Mouse (Mus musculus) lung, postnatal 10 days (tissue): ENCODE measurements around the gene Hnrnpab.

Experiments
- DNase-seq: peaks from one replicate; pipeline ENCODE4 v3.0.0; 2021

The Hnrnpab gene

DNA sequence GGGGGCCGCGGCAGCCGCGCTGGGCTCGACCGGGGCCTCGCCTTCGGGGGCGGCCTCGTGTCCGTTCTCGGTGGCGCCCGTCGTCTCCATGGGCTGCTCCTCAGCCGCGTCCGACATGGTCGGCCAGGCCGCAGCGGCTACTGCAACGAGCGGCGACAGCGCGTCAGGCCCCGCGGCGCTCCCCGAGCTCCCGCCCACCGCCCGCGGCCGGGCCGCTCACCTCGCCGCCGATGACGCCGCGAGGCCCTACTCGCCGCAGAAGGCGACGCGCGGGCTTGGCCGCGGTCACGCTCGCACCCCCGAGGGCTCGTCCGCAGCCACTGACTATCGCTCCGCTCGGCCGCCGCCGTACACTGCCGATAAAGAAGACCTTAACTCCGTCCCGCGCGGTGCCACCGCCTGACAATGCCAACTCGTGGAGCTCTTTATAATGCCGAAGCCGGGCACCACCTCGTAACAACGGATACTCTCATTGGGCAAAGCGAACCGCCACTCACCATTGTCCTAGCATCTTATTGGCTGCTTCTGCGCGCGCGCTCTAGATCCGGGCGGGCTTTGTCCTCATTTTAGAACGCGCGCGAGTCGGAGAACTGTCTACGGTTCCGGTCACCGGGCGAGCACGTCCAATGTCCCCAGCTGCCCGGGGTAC, at the start of gene Hnrnpab:
Hnrnpab (minus strand) TSS at position 401 of the 649 bp plus-strand sequence.
- DNase-seq = peak; percentile 97

DNA sequence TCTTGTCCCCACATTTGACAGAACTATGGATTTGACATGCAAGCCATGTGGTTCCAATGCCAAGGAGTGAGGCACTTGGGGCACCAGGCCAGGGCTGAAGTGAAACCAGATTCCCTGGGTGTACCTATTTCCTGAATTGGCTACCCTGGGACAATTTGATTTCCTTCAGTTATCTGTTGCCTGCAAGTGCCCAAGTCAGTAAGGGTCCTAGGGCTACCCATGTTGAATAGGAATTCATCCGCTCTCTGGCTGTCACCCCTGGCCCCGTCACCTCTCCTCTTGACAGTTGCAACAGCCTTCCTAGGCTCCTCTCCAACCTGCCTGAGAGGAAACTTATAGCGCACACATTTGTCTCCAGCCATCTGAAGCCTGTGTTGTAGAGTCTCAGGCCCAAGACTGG, 48.2 kb upstream of the Hnrnpab start:
- no peak for DNase-seq

DNA sequence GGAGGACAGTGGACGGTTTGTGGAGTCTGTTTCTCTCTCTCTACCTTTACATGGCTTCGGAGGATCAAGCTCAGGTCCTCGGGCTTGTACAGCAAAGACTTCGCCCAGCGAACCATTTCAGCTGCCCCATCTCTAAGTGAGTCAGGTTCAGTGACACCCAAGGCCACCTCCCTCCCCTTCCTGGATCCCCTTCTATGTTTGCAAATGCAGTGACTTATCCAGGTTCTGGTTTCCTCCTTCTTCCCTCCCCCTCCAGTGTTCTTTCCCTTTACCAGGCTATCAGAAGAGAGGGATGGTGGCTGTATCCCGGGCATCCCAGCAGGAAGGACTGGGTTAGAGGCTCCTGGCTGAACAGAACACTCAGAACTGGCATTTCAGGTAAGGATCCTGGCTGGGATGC, 47.1 kb upstream of the Hnrnpab start:
- DNase-seq = no peak

DNA sequence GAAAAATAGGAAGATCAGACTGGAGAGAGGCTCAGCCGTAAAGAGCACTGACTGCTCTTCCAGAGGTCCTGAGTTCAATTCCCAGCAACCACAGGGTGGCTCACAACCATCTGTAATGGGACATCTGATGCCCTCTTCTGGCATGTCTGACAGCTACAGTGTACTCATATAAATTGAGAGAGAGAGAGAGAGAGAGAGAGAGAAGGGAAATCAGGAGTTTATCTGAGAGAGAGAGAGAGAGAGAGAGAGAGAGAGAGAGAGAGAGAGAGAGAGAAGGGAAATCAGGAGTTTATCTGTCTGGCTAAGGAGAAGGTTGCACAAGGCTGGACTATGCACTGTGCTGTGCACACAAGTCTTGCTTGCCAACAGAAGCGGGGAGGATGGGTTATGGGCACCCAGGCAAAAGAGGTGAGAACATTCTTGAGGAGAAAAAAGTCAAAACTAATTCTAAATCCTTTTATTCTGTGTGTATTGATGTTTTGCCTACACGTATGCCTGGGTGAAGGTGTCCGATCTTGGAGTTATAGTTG, 46.3 kb upstream of the Hnrnpab start:
- DNase-seq = no peak

DNA sequence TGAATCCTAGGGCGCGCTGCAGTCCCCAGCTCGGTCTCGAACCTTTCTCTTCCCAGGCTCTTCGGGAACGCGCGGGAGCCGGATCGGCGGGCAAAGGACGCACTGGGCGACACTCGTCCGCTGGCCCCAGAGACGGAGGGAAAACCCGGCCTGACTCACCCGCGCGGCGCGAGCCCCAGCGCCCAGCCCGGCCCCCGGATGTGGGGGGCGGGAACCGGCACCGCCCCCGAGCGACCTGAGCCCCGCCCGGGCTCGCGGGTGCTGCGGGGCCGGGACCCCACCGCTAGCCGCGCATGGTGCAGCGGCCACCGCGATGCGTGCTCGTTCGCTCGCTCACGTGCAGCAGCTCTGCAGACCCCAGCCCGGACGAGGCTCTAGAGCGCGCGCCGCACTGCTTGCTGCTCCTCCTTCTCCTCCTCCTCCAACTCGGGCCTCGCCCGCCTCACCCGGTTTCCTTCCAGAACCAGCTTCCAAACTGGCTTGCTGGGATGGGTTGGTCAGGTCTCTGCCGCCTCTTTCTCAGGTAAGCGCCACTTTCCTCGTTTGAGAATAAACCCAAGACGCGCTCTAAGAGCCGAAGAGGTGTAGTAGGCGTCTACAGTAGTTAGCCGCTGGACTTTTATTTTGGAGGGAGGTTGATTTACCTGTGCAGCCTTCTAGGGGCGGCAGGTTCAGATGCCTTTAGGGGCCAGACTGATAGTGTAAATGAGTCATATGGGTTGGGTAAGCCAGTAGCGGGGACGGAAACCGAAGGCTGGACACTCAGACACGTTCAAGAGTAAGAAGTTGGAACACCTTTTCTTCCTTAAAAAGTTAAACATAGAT, 44.3 kb upstream of the Hnrnpab start, which contains the start of the genes N4bp3 and D930048N14Rik:
N4bp3 (minus strand) TSS at position 152 of the 825 bp plus-strand sequence.
D930048N14Rik (plus strand) TSS at position 264 of the 825 bp plus-strand sequence.
- peak; percentile 89 for DNase-seq

DNA sequence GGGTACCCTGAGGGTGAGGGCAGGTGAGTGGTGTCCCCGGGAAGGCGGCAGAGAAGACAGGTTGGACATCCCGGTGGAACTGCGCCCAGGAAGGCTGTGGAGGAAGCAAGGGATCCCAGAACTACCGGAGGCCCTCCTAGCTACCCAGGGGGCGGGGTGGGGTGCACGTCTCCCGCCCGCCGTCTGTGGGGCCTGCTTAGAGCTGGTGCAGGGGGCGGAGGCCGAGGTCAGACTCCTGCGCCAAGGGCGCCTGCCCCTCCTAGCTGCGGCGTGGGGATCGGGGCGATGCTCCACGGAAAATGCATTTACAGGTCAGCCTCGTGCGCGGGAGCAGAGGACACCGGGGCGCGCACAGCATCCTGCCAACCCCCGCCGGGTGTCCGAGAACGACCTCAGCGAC, 43.6 kb upstream of the Hnrnpab start:
- DNase-seq = no peak

DNA sequence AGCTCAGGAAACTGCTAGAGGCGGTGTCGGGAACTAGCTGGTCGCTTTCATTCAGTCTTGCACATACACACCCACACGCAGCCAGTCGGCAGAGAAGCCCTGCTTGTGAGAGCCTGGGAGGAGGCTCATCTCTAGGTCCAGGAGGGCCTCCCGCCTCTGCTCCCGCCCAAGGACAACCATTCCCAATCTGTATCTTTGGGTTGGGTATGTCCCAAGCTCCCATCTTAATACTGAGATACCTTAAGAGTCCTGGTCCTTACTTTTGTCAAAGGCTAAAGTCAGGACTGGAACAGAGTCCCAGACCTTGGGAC, 43.2 kb upstream of the Hnrnpab start:
- DNase-seq = no peak

DNA sequence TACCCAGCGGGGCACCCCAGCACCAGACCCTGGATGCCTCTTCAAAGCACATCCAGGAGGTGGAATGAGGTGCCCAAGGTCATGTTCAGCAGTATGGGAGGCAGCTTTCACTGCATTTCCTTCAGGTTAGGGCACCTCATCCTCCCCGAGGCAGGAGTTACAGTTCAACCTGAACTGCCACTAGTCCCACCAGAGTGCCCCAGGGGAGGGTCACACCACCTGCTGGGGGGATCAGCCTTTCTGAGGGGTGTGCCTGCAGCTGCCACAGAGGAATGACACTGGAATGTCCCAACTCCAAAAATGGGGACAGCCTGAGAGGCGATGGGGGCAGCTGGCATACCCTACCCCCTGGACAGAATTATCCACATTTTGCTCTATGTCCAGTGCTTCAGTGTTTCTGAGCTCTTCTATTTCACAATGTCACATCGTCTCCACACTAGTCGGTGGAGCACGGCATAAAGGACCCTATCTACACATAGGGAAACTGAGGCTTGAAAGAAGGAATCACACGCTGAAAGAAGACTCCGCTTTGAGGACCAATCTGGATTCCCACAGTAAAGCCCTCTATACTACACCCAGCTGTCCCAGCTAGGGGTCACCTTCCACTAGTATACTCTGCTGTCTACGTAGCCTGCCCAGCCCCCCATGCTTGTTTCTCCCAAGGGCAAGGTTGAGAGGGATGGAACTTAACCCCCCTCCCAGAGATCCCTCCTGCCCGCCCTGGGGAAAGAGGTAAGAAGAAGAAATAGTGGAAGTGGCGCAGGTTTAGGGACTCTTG, 42.7 kb upstream of the Hnrnpab start:
- no peak for DNase-seq

DNA sequence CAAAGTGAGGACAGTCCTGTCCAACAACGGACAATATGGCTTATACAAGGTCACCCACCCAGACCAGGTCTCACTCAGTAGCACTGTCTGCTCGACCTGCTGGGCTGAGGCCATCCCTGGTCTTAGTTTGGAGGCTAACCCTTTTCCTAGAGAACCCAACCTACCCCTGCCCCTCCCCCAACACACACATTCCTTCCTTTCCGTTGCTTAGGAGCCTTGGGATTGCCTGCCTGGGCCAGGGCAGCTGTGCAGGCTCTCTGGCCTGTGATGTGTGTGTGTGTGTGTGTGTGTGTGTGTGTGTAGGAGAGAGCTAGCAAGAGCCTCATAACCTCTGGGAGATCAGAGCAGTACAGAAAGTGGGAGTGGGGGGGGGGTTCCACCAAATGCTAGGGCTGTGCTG, 41.9 kb upstream of the Hnrnpab start:
- peak; percentile 71 for DNase-seq

DNA sequence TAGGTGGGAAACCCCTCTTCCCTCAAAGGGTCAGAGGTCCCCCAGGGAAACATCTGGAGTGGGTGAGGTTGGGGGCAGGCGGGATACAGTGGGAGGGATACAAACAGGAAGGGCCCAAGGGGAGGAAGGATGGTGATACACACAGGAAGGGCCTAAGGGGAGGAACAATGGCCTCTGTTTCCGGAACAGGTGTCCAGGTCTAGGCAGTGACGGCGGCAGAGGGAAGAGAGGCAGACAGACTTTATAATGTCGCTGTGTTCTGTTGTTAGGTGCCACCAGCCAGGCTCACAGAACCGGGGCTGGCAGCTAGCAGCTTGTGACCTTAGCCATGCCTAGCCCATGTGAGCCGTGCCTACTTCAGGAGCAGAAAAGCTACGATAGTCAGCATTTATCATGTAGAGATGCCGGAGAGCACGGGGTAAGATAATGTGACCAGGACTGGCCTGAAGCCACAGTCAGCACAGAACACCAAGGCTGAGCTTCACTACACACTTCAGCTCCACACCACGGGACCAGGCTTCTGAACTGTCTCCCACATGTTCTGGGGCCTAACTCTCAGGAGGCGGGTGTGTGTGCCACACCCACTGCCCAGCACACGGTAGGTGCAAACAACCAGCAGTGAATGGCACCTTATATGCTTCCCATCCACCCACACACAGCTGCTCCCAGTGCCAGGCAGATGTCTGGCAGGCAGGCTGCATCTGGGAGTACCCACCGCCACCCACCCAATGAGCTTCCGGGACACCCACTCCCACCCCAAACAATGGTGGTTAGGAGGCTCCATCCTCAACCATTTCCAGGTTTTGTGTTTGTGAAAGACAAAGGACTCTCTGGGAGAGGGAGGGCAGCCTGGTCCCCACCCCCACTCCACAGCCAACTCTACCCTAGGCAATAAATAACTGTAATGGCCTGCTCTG, 40.4 kb upstream of the Hnrnpab start:
- DNase-seq = peak; percentile 80

DNA sequence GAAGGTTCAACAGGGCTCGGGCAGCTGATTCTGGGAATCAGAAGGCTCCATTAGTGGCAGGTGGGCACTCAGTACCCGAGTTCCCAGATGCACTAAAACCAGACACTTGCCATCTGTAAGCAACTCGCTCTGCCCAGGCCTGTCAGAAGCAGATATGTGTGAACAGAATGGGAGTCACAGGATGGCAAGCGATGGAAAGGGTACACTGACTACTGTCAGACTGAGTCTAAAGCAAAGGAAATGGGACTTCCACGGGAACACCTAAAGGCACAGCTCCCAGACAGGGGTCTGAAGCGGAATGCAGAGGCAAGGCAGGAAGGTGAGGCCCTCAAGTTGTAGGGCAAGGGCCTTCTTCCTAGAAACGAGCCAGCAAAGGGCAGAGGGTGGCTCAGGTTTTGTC, 39.6 kb upstream of the Hnrnpab start:
- no peak for DNase-seq

DNA sequence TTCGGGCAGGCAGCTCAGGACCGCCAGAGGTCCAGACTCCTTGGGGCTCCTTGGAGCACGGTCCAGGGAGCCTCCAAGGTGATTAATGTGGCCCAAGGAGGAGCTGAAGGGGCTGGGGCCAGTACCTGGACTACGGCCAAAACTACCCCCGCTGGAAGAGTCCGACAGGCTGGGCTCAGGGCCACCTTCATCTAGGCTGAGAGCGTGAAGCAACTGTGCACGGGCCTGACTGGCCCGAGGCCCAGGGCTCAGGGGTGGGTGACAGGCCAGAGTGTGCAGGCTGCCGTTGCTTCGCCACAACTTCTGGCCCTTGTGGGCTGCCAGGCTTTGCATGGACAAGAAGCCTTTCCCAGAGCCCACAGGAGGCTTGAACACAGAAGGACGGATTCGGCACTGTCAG, 38.6 kb upstream of the Hnrnpab start:
- DNase-seq = peak; percentile 55

DNA sequence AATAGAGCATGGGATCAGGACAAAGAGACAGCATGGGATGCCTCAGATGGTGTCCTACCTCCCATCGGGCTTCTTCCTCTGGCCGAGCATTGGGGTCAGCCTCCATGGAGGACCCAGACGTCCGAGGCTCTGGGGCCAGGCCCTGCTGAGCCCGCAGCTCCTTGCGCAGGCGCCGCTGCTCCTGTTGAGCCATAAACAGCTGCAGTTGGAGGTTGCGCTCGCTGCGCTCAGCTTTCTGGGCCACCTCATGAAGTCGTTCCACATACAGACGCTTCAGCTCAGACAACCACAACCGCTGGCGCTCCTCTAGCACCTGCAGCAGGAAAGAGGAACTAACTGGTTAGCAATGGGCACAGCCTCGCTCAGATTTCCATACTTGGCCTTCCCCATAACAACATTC, 37.6 kb upstream of the Hnrnpab start:
- DNase-seq = no peak

DNA sequence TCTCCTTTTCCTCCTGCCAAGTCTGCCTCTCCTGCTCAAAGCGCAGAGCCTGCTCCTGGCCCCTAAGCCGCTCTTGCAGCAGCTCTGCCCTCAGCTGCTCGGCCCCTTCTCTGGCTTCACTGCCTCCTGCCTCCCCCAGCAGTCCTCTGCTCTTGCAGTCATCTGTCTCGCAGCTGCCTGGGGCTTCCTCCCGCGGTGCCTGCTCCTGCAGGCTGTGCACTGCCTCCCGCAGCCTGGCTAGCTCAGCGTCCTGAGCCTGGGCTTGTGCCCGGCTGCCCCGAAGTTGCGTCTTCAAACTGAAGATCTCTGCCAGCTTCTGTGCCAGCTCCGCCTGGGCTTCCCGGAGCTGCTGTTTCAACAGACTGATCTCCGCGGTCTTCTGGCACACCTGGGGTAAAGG, 37.1 kb upstream of the Hnrnpab start:
- no peak for DNase-seq

DNA sequence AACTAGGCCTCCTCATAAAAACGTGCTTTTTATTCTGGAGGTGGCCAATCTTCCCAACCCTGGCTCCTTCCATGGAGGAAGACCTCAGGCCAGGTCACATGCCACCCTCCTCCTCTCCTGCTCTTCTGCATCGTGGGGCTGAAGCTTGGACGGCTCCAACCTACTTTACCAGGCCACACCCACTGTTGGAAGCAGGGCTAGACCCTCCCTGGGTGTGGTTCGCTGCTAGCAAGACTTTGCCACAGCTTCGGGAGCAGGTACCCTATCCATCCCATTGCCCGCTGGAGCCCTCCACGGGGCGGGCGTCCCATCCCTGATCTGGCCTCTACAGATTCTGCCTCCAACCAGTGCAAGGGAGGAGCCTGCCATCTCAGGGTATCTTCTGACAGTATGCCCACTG, 36.6 kb upstream of the Hnrnpab start:
- no peak for DNase-seq

DNA sequence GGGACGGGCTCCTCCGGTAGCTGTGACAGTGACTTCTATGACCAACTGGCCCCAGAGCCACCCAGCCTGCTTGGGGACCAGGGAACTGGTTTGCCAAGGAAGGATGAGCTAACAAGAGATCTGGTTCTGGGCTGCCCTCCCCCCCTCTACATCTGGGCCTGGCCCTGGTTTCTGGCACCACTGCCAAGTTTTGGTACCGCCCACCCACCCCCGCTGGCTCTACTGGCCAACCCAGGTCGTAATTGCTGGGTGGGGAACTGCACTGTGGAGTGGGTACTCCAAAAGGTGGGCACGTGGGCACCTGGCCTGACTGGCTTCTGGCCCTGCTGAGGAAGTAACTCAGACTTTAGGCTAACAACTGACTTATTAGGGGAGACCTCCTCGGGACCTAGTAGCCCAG, 34.1 kb upstream of the Hnrnpab start:
- peak; percentile 71 for DNase-seq

DNA sequence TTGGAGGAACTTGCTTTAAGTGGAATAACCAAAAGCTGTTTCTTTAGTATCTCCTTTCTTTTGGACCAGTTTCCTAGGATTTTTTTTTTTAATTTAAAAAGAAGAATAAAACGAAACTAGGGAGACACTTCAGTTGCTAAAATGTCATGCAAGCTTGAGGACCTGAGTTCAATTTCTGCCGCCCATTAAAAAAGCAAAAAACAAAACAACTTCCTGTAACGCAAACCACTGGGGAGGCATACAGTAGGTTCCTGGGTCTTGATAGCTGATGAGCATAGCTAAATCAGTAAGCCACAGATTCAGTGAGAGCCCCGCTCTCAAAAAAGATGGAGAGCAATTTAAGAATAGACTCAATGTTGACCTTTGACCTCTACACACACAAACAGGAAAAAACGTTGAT, 31.9 kb upstream of the Hnrnpab start:
- no peak for DNase-seq

DNA sequence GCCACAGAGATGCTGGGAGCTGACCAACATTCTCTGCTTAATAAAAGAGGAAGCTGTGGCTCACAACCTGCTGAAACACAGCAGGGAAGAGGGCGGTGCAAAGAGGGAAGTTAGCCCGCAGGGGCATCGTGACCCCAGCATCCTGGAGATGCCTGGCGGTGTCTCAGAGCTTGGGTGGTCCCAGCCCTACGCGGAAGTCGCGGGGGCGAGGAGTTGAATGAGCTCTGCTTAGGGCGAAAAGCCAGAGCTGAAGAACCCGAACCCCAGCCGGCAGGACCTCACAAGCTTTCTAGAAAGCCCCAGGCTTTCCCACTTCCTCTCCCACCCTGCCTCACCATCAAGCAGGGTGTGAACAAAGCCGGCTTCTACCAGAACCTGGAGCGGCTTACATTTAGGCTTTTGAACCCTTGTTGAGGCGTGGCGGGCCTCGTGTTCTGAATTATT, 31.3 kb upstream of the Hnrnpab start:
- peak; percentile 74 for DNase-seq

DNA sequence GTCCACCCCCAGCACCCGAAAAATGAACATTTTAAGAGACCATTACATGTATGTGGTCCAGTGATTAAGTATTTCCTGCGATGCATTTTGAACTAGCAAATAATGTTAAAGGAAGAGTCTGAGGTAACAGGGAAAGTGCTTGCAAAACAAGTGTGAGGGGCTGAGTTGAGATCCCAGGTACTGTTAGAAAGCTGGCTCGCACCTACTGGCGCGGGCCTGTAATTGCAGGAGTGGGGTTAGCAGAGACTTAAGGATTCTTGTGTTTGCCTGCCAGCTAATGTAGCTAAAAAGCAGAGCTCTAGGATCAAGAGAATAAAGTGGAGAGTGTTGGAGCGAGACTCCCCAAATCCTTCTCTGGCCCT, 29.7 kb upstream of the Hnrnpab start:
- DNase-seq = peak; percentile 78

DNA sequence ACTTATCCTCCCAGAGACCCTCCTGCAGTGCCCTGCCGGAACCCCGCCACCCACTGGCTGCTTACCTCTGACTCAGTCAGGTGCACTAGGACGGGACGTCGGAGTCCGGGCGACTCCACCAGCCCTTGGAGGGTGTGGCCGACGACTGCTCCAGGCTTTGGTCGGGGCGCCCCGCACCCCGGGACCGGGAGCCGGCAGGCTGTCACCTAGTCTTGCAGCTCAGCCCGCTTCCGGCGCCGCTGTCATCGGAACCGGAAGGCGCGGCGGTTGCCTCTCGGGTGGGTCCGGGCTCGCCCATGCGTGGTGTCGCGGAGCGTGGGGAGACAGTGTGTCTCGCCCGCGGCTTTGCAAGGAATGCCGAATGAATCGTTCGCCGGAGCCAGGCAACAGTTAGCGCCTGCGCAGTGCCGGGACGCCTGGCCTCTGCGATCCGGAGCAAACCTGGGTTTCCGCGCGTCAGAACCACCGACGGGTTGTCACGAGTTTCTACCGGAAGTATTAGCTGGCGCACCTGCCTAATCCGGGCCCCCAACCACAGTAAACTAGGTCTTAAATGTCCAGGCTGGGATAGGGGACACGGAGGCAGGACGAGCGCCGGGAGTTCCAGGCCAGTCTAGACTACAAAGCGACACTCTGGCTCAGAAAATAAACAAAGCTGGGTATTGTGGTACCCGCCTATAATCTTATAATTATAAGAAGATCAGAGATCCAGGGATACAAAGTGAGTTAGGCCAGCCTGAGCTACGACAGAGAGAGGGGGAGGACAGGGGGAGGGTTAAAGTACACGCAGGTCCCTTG, 29.1 kb upstream of the Hnrnpab start, which contains the start of gene Rmnd5b:
Rmnd5b (minus strand) TSS at position 372 of the 798 bp plus-strand sequence.
- DNase-seq = peak; percentile 93

DNA sequence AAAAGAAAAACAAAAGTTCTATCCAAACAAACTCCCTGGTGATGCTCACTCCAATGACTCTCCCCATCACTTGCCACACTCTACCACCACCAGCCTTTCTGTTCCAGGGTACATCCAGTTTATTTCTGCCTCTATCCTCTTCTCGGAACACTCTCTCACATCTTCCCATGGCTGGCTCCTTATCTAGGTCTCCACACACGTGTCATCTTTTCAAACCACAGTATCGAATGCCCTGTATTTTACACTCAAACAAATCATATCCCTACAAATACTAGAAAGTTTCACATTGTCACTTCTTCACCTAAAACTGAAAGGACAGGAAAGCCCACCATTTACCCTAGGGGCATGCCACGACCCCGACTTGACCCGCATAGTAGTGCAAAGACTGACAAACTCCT, 28.5 kb upstream of the Hnrnpab start:
- DNase-seq = no peak
